Mouse (Mus musculus): Measurements from ENCODE around the gene Cnih3.

Cnih3 gene

GRCm38 (mm10) chr1:181353200-181354097 lies 1.0 kb downstream of the Cnih3 start:
- no peak for DNase-seq (ENCODE audit: low read depth, low spot score)

- DNase-seq (ENCODE audit: low read depth, low spot score) = no peak
Observed at GRCm38 (mm10) chr1:181355683-181356082, 3.3 kb downstream of the Cnih3 start.

- DNase-seq (ENCODE audit: low read depth, low spot score) = no peak
Observed at GRCm38 (mm10) chr1:181357870-181358269, 5.4 kb downstream of the Cnih3 start.

- DNase-seq (ENCODE audit: low read depth, low spot score) = no peak
Observed at GRCm38 (mm10) chr1:181358526-181358925, 6.1 kb downstream of the Cnih3 start.

- DNase-seq (ENCODE audit: low read depth, low spot score) = no peak
Observed at GRCm38 (mm10) chr1:181360732-181361131, 8.3 kb downstream of the Cnih3 start.

GRCm38 (mm10) chr1:181364025-181364424 lies 11.6 kb downstream of the Cnih3 start:
- no peak for DNase-seq (ENCODE audit: low read depth, low spot score)

- DNase-seq (ENCODE audit: low read depth, low spot score) = no peak
Observed at GRCm38 (mm10) chr1:181365376-181365775, 12.9 kb downstream of the Cnih3 start.

- no peak for DNase-seq (ENCODE audit: low read depth, low spot score)
Observed at GRCm38 (mm10) chr1:181368789-181369570, 16.6 kb downstream of the Cnih3 start.

GRCm38 (mm10) chr1:181370370-181370769 lies 17.9 kb downstream of the Cnih3 start:
- no peak for DNase-seq (ENCODE audit: low read depth, low spot score)

GRCm38 (mm10) chr1:181371226-181371625 lies 18.8 kb downstream of the Cnih3 start:
- no peak for DNase-seq (ENCODE audit: low read depth, low spot score)

GRCm38 (mm10) chr1:181372306-181372705 lies 19.9 kb downstream of the Cnih3 start:
- DNase-seq (ENCODE audit: low read depth, low spot score) = no peak

GRCm38 (mm10) chr1:181374627-181375374 lies 22.4 kb downstream of the Cnih3 start:
- DNase-seq (ENCODE audit: low read depth, low spot score) = no peak

GRCm38 (mm10) chr1:181376431-181376830 lies 24.0 kb downstream of the Cnih3 start:
- no peak for DNase-seq (ENCODE audit: low read depth, low spot score)

GRCm38 (mm10) chr1:181379664-181380063 lies 27.2 kb downstream of the Cnih3 start:
- DNase-seq (ENCODE audit: low read depth, low spot score) = peak; percentile 63

- DNase-seq (ENCODE audit: low read depth, low spot score) = no peak
Observed at GRCm38 (mm10) chr1:181381410-181382010, 29.1 kb downstream of the Cnih3 start.

- no peak for DNase-seq (ENCODE audit: low read depth, low spot score)
Observed at GRCm38 (mm10) chr1:181389264-181389663, 36.8 kb downstream of the Cnih3 start.

- DNase-seq (ENCODE audit: low read depth, low spot score) = no peak
Observed at GRCm38 (mm10) chr1:181392489-181392888, 40.1 kb downstream of the Cnih3 start.

GRCm38 (mm10) chr1:181393250-181394149 lies 41.1 kb downstream of the Cnih3 start:
- no peak for DNase-seq (ENCODE audit: low read depth, low spot score)

- DNase-seq (ENCODE audit: low read depth, low spot score) = no peak
Observed at GRCm38 (mm10) chr1:181395234-181395828, 42.9 kb downstream of the Cnih3 start.

- no peak for DNase-seq (ENCODE audit: low read depth, low spot score)
Observed at GRCm38 (mm10) chr1:181399179-181399578, 46.8 kb downstream of the Cnih3 start.
